Mouse (Mus musculus) kidney, postnatal 36 days (tissue): ENCODE results near the gene Gm49354.
"Not testable (repeated sequence)": the region's sequence is repeated elsewhere in the genome, so short reads cannot be mapped to it uniquely, and the experiment has no call there.

ENCODE experiments used
- DNase-seq, 2 experiments: peaks; one replicate each; pipeline ENCODE4 v3.0.0; 2021 to 2022; ENCODE audit warnings: mixed read lengths in 2 of 2

Gene Gm49354

GRCm38 (mm10) chr13:59766786-59767515, 15.1 kb downstream of the Gm49354 start:
- peak; percentile 78 to 81 for DNase-seq

- DNase-seq: no peak
These were observed 19.3 kb downstream of the Gm49354 start for GRCm38 (mm10) chr13:59762791-59763190.

- no peak for DNase-seq
These were observed 25.1 kb downstream of the Gm49354 start for GRCm38 (mm10) chr13:59756906-59757305.

GRCm38 (mm10) chr13:59750310-59750709, 31.7 kb downstream of the Gm49354 start:
- DNase-seq: no peak

GRCm38 (mm10) chr13:59746711-59747110, 35.3 kb downstream of the Gm49354 start, which contains the start of gene 1700014D04Rik:
Gene 1700014D04Rik (minus strand): TSS chr13:59746752.
- peak; percentile 50 to 62 for DNase-seq

- DNase-seq: no peak
These were observed 35.9 kb downstream of the Gm49354 start for GRCm38 (mm10) chr13:59746164-59746563.

- DNase-seq: no peak
These were observed 36.6 kb downstream of the Gm49354 start for GRCm38 (mm10) chr13:59745462-59745861.

GRCm38 (mm10) chr13:59741697-59742096, 40.3 kb downstream of the Gm49354 start:
- peak; percentile 5 to 52 for DNase-seq

- peak; percentile 20 to 34 for DNase-seq
These were observed 40.9 kb downstream of the Gm49354 start for GRCm38 (mm10) chr13:59741096-59741495.

- DNase-seq: no peak
These were observed 42.6 kb downstream of the Gm49354 start for GRCm38 (mm10) chr13:59739397-59739796.

- no peak for DNase-seq
These were observed 43.6 kb downstream of the Gm49354 start for GRCm38 (mm10) chr13:59738455-59738854.

- DNase-seq: no peak
These were observed 46.9 kb downstream of the Gm49354 start for GRCm38 (mm10) chr13:59735190-59735589.

GRCm38 (mm10) chr13:59734347-59734746, 47.7 kb downstream of the Gm49354 start:
- not testable (repeated sequence) for DNase-seq

- no peak for DNase-seq
These were observed 48.1 kb downstream of the Gm49354 start for GRCm38 (mm10) chr13:59733936-59734335.

- no peak for DNase-seq
These were observed 50.4 kb downstream of the Gm49354 start, which contains the start of gene Spata31d1d for GRCm38 (mm10) chr13:59731652-59732051. Gene Spata31d1d (minus strand): TSS chr13:59731752.

GRCm38 (mm10) chr13:59728378-59729093, 53.5 kb downstream of the Gm49354 start:
- peak; percentile 78 to 87 for DNase-seq

- no peak for DNase-seq
These were observed 55.7 kb downstream of the Gm49354 start for GRCm38 (mm10) chr13:59726139-59726867.

- not testable (repeated sequence) for DNase-seq
These were observed 60.0 kb downstream of the Gm49354 start for GRCm38 (mm10) chr13:59722089-59722488.

- no peak for DNase-seq
These were observed 62.6 kb downstream of the Gm49354 start for GRCm38 (mm10) chr13:59719475-59719874.

GRCm38 (mm10) chr13:59718857-59719440, 63.1 kb downstream of the Gm49354 start:
- DNase-seq: peak; percentile 32 to 54

GRCm38 (mm10) chr13:59713710-59714109, 68.3 kb downstream of the Gm49354 start:
- DNase-seq: no peak

- not testable (repeated sequence) for DNase-seq
These were observed 70.1 kb downstream of the Gm49354 start, which contains the start of gene Spata31d1b for GRCm38 (mm10) chr13:59711984-59712383. Gene Spata31d1b (plus strand): TSS chr13:59712284.

GRCm38 (mm10) chr13:59710230-59710629, 71.8 kb downstream of the Gm49354 start, which contains the start of gene Spata31d1a:
Gene Spata31d1a (minus strand): TSS chr13:59710330.
- DNase-seq: no peak
